Mouse (Mus musculus): ENCODE results near the gene Mylk3.

DNA sequence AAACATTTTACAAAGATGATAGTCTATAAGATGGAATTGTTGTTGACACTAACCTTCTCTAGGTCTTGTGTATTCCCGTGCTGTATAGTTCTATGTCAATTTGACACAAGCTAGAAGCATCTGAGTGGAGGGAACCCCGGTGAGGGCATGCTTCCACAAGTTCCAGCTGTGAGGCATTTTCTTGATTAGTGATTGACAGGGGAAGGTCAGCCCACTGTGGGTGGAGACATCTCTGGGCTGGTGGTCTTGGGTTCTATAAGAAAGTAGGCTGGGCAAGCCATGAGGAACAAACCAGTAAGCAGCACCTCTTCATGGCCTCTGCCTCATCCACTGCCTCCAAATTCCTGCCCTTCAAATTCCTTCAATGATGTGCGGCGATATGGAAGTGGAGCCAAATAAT, 11.9 kb downstream of the Mylk3 start:
- no peak for TF ChIP-seq CTCF (IDR thresholded peaks at IDR 0.05; ENCODE audit: low read depth)
- TF ChIP-seq EP300 (IDR thresholded peaks at IDR 0.05; ENCODE audit: low read depth): no peak
